Mouse (Mus musculus): ENCODE data around the gene Fgfr2.
A peak's percentile ranks its signal among the peaks of the same experiment; 100 is the strongest.

DNA sequence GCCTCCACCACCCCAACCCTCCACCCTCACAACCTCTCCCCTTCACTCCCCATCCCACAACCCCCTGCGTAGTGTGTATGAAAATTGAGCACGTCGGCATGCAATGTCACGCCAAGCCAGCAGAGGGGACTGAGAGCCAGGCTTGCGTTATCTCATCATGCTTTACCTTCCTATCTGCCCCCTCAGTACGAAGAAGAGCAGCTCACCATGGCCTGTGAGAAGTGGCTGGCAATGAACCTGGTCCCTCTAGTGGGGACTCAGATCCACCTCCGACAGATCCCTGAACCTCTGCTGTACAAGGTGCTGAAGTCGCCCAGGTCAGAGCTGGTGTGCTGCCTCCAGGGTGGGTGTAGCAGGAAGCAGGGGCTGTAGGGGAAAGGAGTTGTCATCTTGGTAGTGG is 2326.4 kb downstream of the Fgfr2 start:
- no peak for TF ChIP-seq POLR2A (IDR thresholded peaks at IDR 0.05; ENCODE audit: borderline replicate concordance, extremely low read depth, insufficient read depth, insufficient read length, poor library complexity, severe bottlenecking)
- peak; percentile 42; the same call in 1 of the 2 replicates for TF ChIP-seq CTCF (IDR thresholded peaks at IDR 0.05; ENCODE audit: borderline replicate concordance, extremely low read depth, insufficient read depth, insufficient read length)

All from brain, embryonic 14.5 days (tissue).